Mouse (Mus musculus) neural tube, embryonic 14.5 days (tissue): ENCODE results near the gene Rnf40. TPM values are rescaled to one million over a fixed set of nuclear protein-coding genes. Genes with fewer than 3 reads are reported as not detected.

ENCODE experiments used
- ATAC-seq: fragments of 200-750 bp; cut with Nextera tagmentation; 2 replicates; pipeline ENCODE4 v1.8.0; 2017; ENCODE audit warnings: low read depth, mild to moderate bottlenecking, moderate TSS enrichment, moderate library complexity
- H3K27ac ChIP-seq: fragments of 300-500 bp; sonication (generic); 2 replicates; pipeline ENCODE4 v1.5.1; 2014; ENCODE audit warnings: low read depth, mild to moderate bottlenecking, control low read depth, low read length, moderate library complexity, mixed read lengths
- H3K27me3 ChIP-seq: fragments of 300-500 bp; sonication (generic); 2 replicates; pipeline ENCODE4 v1.6.1; 2014; ENCODE audit warnings: low read length; ENCODE audit not compliant: control insufficient read depth, insufficient read depth
- H3K36me3 ChIP-seq: fragments of 300-500 bp; sonication (generic); 2 replicates; pipeline ENCODE4 v1.6.1; 2014; ENCODE audit warnings: low read length, mixed read lengths; ENCODE audit not compliant: control insufficient read depth, insufficient read depth
- H3K4me1 ChIP-seq: fragments of 300-500 bp; sonication (generic); 2 replicates; pipeline ENCODE4 v1.6.1; 2014; ENCODE audit warnings: low read length; ENCODE audit not compliant: control insufficient read depth, insufficient read depth
- H3K4me2 ChIP-seq: fragments of 300-500 bp; sonication (generic); 2 replicates; pipeline ENCODE4 v1.6.1; 2014; ENCODE audit warnings: mild to moderate bottlenecking, low read depth, low read length, control low read depth
- H3K4me3 ChIP-seq: fragments of 300-500 bp; sonication (generic); 2 replicates; pipeline ENCODE4 v1.5.1; 2014; ENCODE audit warnings: low read depth, low read length, control low read depth, mixed read lengths
- H3K9ac ChIP-seq: fragments of 300-500 bp; sonication (generic); replicated peaks from 2 replicates; pipeline ENCODE4 v1.6.1; 2014; ENCODE audit warnings: low read depth, mild to moderate bottlenecking, control low read depth, low read length, mixed read lengths
- H3K9me3 ChIP-seq: fragments of 300-500 bp; sonication (generic); 2 replicates; pipeline ENCODE4 v1.6.1; 2016; ENCODE audit warnings: low read length; ENCODE audit not compliant: control insufficient read depth
- WGBS: fragments of 180-500 bp; shearing (Covaris S2); extraction: QIAGEN DNeasy Blood & Tissue Kit; methylation state at CpG from one replicate; pipeline ENCODE4 v1.1.7; 2014; 5-methylcytosine and 5-hydroxymethylcytosine counted together
- polyA plus RNA-seq: library from polyadenylated mRNA; unstranded; fragments of >200 nt; fragmentation: Nextera tagmentation; extraction: Ambion mirVana; gene quantifications from 2 replicates; pipeline ENCODE4 v1.2.1, GENCODE M21; 2014

The Rnf40 gene
- polyA plus RNA-seq, 1 experiment from 2014 or later, result 31.2 TPM

GRCm38 (mm10) chr7:127592575-127592974 lies 4.0 kb downstream of the Rnf40 start:
- Histone ChIP-seq H3K4me3 (no peak overlapping the region), H3K36me3 (peaks cover 64% of the 10 kb centered on the region), H3K27me3 (no peaks in the 10 kb centered on the region), H3K9ac (no peak overlapping the region), H3K4me1 (peaks cover 9% of the 10 kb centered on the region), H3K27ac (no peak overlapping the region), H3K9me3 (no peaks in the 10 kb centered on the region), H3K4me2 (no peak overlapping the region)
- 89% methylated on average over 14 of the region's 14 CpGs for WGBS
- ATAC-seq, result no peak

GRCm38 (mm10) chr7:127596747-127597146 lies 8.2 kb downstream of the Rnf40 start:
- no peak overlapping the region for H3K4me2 ChIP-seq
- peaks cover 92% of the 10 kb centered on the region for H3K36me3 ChIP-seq
- H3K4me1 ChIP-seq, result no peaks in the 10 kb centered on the region
- H3K27me3 ChIP-seq, result no peaks in the 10 kb centered on the region
- no peaks in the 10 kb centered on the region for H3K9me3 ChIP-seq
- 96% methylated on average over 17 of the region's 17 CpGs for WGBS
- H3K9ac ChIP-seq, result no peak overlapping the region
- H3K27ac ChIP-seq, result no peak overlapping the region
- no peak overlapping the region for H3K4me3 ChIP-seq
- ATAC-seq, result no peak

GRCm38 (mm10) chr7:127600612-127601011 lies 12.0 kb downstream of the Rnf40 start:
- H3K9me3 ChIP-seq, result no peaks in the 10 kb centered on the region
- H3K27ac ChIP-seq, result no peak overlapping the region
- no peak overlapping the region for H3K4me2 ChIP-seq
- H3K4me1 ChIP-seq, result no peaks in the 10 kb centered on the region
- H3K27me3 ChIP-seq, result no peaks in the 10 kb centered on the region
- WGBS, result 98% methylated on average over 7 of the region's 7 CpGs
- H3K36me3 ChIP-seq, result peaks cover 77% of the 10 kb centered on the region
- no peak overlapping the region for H3K9ac ChIP-seq
- no peak overlapping the region for H3K4me3 ChIP-seq
- no peak for ATAC-seq

GRCm38 (mm10) chr7:127601735-127602134 lies 13.2 kb downstream of the Rnf40 start:
- Histone ChIP-seq H3K36me3 (peaks cover 66% of the 10 kb centered on the region), H3K9ac (no peak overlapping the region), H3K4me3 (no peak overlapping the region), H3K27me3 (no peaks in the 10 kb centered on the region), H3K4me2 (no peak overlapping the region), H3K27ac (no peak overlapping the region), H3K4me1 (no peaks in the 10 kb centered on the region), H3K9me3 (no peaks in the 10 kb centered on the region)
- no peak for ATAC-seq
- WGBS, result 85% methylated on average over 4 of the region's 4 CpGs

- Histone ChIP-seq H3K27me3 (no peaks in the 10 kb centered on the region), H3K27ac (no peak overlapping the region), H3K4me3 (no peak overlapping the region), H3K4me2 (no peak overlapping the region), H3K9me3 (no peaks in the 10 kb centered on the region), H3K9ac (no peak overlapping the region), H3K4me1 (no peaks in the 10 kb centered on the region), H3K36me3 (peaks cover 62% of the 10 kb centered on the region)
- no peak for ATAC-seq
- 92% methylated on average over 2 of the region's 2 CpGs for WGBS
Observed at GRCm38 (mm10) chr7:127602903-127603302, 14.3 kb downstream of the Rnf40 start.

DNA sequence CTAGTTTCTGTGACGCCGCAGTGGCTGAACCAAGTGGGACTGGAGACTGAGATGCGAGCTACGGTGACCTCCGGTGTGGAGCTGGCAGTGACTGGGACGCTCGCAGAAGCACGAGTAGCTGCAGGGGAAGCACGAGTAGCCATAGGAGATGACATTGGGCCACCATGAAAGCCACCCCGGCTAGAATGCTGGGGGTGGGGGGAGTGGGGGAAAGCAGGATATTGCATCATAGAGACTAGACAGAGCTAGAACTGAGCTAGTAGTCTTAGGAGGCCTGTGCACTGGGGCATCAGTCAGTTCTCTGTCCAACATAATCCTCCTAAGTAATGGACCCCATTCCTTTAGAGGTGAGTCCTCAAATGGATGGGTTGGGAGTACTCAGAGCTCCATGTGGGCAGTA lies 15.7 kb downstream of the Rnf40 start:
- peaks cover 64% of the 10 kb centered on the region for H3K36me3 ChIP-seq
- H3K4me2 ChIP-seq, result no peak overlapping the region
- ATAC-seq, result no peak
- H3K27ac ChIP-seq, result no peak overlapping the region
- H3K4me1 ChIP-seq, result no peaks in the 10 kb centered on the region
- H3K4me3 ChIP-seq, result no peak overlapping the region
- no peaks in the 10 kb centered on the region for H3K9me3 ChIP-seq
- no peak overlapping the region for H3K9ac ChIP-seq
- WGBS, result 93% methylated on average over 10 of the region's 10 CpGs
- no peaks in the 10 kb centered on the region for H3K27me3 ChIP-seq

DNA sequence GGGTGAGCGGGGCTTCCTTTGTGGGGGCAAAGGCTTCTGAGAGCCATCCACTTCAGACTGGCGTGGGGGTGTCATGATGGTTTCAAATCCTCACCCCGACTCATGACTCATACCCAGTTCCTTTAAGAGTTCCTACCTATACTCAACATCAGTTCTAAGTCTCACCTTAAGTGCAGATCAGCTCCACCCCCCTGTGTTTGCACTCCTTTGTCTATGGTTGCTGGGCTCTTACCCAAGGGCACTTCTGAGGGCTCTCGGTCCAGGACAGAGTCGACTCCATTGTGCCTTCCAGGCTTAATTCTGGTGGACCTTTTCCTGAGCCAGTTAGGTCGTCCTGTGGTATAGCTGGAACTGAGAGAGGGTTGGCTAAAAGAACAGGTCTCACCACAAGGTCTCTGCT lies 18.6 kb downstream of the Rnf40 start:
- Histone ChIP-seq H3K4me1 (no peaks in the 10 kb centered on the region), H3K9ac (no peak overlapping the region), H3K4me3 (no peak overlapping the region), H3K4me2 (no peak overlapping the region), H3K27me3 (no peaks in the 10 kb centered on the region), H3K36me3 (peaks cover 70% of the 10 kb centered on the region), H3K27ac (no peak overlapping the region), H3K9me3 (no peaks in the 10 kb centered on the region)
- no peak for ATAC-seq
- WGBS, result 89% methylated on average over 6 of the region's 6 CpGs

- no peaks in the 10 kb centered on the region for H3K9me3 ChIP-seq
- H3K27me3 ChIP-seq, result no peaks in the 10 kb centered on the region; the same call in 1 of the 2 replicates
- H3K27ac ChIP-seq, result no peak overlapping the region
- no peak overlapping the region for H3K9ac ChIP-seq
- 97% methylated on average over 29 of the region's 29 CpGs for WGBS
- peaks cover 11% of the 10 kb centered on the region; the same call in 1 of the 2 replicates for H3K4me1 ChIP-seq
- H3K36me3 ChIP-seq, result peaks cover 52% of the 10 kb centered on the region
- H3K4me3 ChIP-seq, result no peak overlapping the region
- H3K4me2 ChIP-seq, result no peak overlapping the region
- ATAC-seq, result no peak
Observed at GRCm38 (mm10) chr7:127611011-127611410, 22.4 kb downstream of the Rnf40 start.

GRCm38 (mm10) chr7:127611561-127611960 lies 23.0 kb downstream of the Rnf40 start:
- ATAC-seq, result no peak
- Histone ChIP-seq H3K4me1 (peaks cover 14% of the 10 kb centered on the region; the same call in 1 of the 2 replicates), H3K36me3 (peaks cover 52% of the 10 kb centered on the region), H3K4me3 (no peak overlapping the region), H3K27ac (no peak overlapping the region), H3K27me3 (no peaks in the 10 kb centered on the region; the same call in 1 of the 2 replicates), H3K9me3 (no peaks in the 10 kb centered on the region), H3K4me2 (no peak overlapping the region), H3K9ac (no peak overlapping the region)
- 97% methylated on average over 26 of the region's 26 CpGs for WGBS
